Mouse (Mus musculus): ENCODE measurements around the gene Fbxw21. TPM values are rescaled to one million over a fixed set of nuclear protein-coding genes. Genes with fewer than 3 reads are reported as not detected.

Fbxw21 gene
- polyA plus RNA-seq (2012; rRNA removed), result not detected in 2 replicates

GRCm38 (mm10) chr9:109161941-109162340 is at the start of gene Fbxw21:
Fbxw21 (minus strand) TSS chr9:109162041.

GRCm38 (mm10) chr9:109195875-109196274 is 34.0 kb upstream of the Fbxw21 start, which contains the start of gene Fbxw13:
Fbxw13 (minus strand) TSS chr9:109195975.

GRCm38 (mm10) chr9:109095137-109095982 is 66.5 kb downstream of the Fbxw21 start, which contains the start of gene Plxnb1:
Plxnb1 (plus strand) TSS chr9:109095389.

Other genes with a start within 250 kb of the Fbxw21 start
- 0.12 and 0.43 TPM in 2 replicates for gene Tmem89, start 247.4 kb downstream of the Fbxw21 start, polyA plus RNA-seq (2012; rRNA removed)
- gene Uqcrc1, start 225.4 kb downstream of the Fbxw21 start, polyA plus RNA-seq (2012; rRNA removed), result 259 and 284 TPM in 2 replicates
- gene Col7a1, start 208.5 kb downstream of the Fbxw21 start, polyA plus RNA-seq (2012; rRNA removed), result 7.7 and 9.3 TPM in 2 replicates
- 0.34 and 0.67 TPM in 2 replicates for gene Ucn2, start 176.0 kb downstream of the Fbxw21 start, polyA plus RNA-seq (2012; rRNA removed)
- gene Pfkfb4, start 170.3 kb downstream of the Fbxw21 start, polyA plus RNA-seq (2012; rRNA removed), result 10.4 and 12.5 TPM in 2 replicates
- 18.3 and 47.5 TPM in 2 replicates for gene Shisa5, start 123.5 kb downstream of the Fbxw21 start, polyA plus RNA-seq (2012; rRNA removed)
- gene Trex1, start 102.3 kb downstream of the Fbxw21 start, polyA plus RNA-seq (2012; rRNA removed), result 11.2 and 27.6 TPM in 2 replicates
- 36.0 and 41.0 TPM in 2 replicates for gene Atrip, start 87.9 kb downstream of the Fbxw21 start, polyA plus RNA-seq (2012; rRNA removed)
- gene Ccdc51, start 79.5 kb downstream of the Fbxw21 start, polyA plus RNA-seq (2012; rRNA removed), result 9.6 and 15.0 TPM in 2 replicates
- gene Tma7, start 79.5 kb downstream of the Fbxw21 start, polyA plus RNA-seq (2012; rRNA removed), result 235 and 241 TPM in 2 replicates
- 61.2 and 70.5 TPM in 2 replicates for gene Plxnb1, start 66.7 kb downstream of the Fbxw21 start, polyA plus RNA-seq (2012; rRNA removed)
- not detected in 2 replicates for gene Fbxw13, start 33.9 kb upstream of the Fbxw21 start, polyA plus RNA-seq (2012; rRNA removed)
- gene Fbxw20, start 72.7 kb upstream of the Fbxw21 start, polyA plus RNA-seq (2012; rRNA removed), result not detected in 2 replicates
- gene Fbxw14, start 125.6 kb upstream of the Fbxw21 start, polyA plus RNA-seq (2012; rRNA removed), result not detected in 2 replicates
- not detected in 2 replicates for gene Fbxw28, start 177.6 kb upstream of the Fbxw21 start, polyA plus RNA-seq (2012; rRNA removed)
- gene Fbxw22, start 242.3 kb upstream of the Fbxw21 start, polyA plus RNA-seq (2012; rRNA removed), result not detected in 2 replicates